Mouse (Mus musculus) intestine, embryonic 16.5 days (tissue): ENCODE data around the gene Gm17622. TPM values are rescaled to one million over a fixed set of nuclear protein-coding genes. Genes with fewer than 3 reads are reported as not detected.
A peak's percentile ranks its signal among the peaks of the same experiment; 100 is the strongest.

Experiments used
- ATAC-seq: fragments of 200-750 bp; cut with Nextera tagmentation; 2 replicates; pipeline ENCODE4 v1.8.0; 2017; ENCODE audit warnings: moderate TSS enrichment, moderate library complexity
- H3K27ac ChIP-seq: fragments of 300-500 bp; sonication (generic); 2 replicates; pipeline ENCODE4 v1.5.1; 2014; ENCODE audit warnings: mild to moderate bottlenecking, low read length
- H3K27me3 ChIP-seq: fragments of 300-500 bp; sonication (generic); replicated peaks from 2 replicates; pipeline ENCODE4 v1.6.1; 2014; ENCODE audit warnings: low read length, control low read depth, mixed read lengths; ENCODE audit not compliant: control insufficient read depth, insufficient read depth
- H3K36me3 ChIP-seq: fragments of 300-500 bp; sonication (generic); 2 replicates; pipeline ENCODE4 v1.6.1; 2014; ENCODE audit warnings: low read length, control low read depth; ENCODE audit not compliant: control insufficient read depth, insufficient read depth
- H3K4me1 ChIP-seq: fragments of 300-500 bp; sonication (generic); 2 replicates; pipeline ENCODE4 v1.6.1; 2014; ENCODE audit warnings: low read length, control low read depth, mixed read lengths; ENCODE audit not compliant: control insufficient read depth, insufficient read depth
- H3K4me2 ChIP-seq: fragments of 300-500 bp; sonication (generic); 2 replicates; pipeline ENCODE4 v1.6.1; 2014; ENCODE audit warnings: low read depth, low read length, control low read depth
- H3K4me3 ChIP-seq: fragments of 300-500 bp; sonication (generic); 2 replicates; pipeline ENCODE4 v1.5.1; 2014; ENCODE audit warnings: mild to moderate bottlenecking, low read length
- H3K9ac ChIP-seq: fragments of 300-500 bp; sonication (generic); 2 replicates; pipeline ENCODE4 v1.6.1; 2014; ENCODE audit warnings: low read depth, low read length
- H3K9me3 ChIP-seq: fragments of 300-500 bp; sonication (generic); 2 replicates; pipeline ENCODE4 v1.6.1; 2016; ENCODE audit warnings: low read length, control low read depth; ENCODE audit not compliant: control insufficient read depth
- WGBS: fragments of 180-500 bp; shearing (Covaris S2); extraction: QIAGEN DNeasy Blood & Tissue Kit; methylation state at CpG from one replicate; pipeline ENCODE4 v1.1.7; 2014; 5-methylcytosine and 5-hydroxymethylcytosine counted together
- polyA plus RNA-seq: library from polyadenylated mRNA; unstranded; fragments of >200 nt; fragmentation: Nextera tagmentation; extraction: Ambion mirVana; gene quantifications from 2 replicates; pipeline ENCODE4 v1.2.1, GENCODE M21; 2015

The Gm17622 gene
- not detected in 2 replicates for polyA plus RNA-seq

DNA sequence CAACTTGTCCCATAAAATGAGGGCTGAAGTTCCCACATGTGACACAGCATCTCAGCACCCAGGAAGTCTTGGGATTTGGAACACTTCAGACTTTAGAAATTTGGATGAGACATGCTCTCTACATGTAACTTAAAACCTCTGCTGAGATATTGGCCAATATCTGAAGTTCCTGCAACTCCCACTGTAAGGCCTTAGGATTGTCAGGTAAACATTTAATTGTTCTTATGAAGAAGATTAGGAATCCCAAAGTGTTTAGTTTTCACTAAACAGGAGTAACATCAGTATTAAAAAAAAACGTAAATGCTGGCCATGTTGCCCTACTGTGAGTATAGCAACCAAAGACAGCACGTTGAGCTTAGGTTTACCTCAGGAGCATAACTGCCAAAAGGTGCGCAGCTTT lies at the start of gene Gm17622:
TSS of gene Gm17622 (plus strand) at position 301 of the 400 bp plus-strand sequence.
- H3K36me3 ChIP-seq = peaks cover 12% of the 10 kb centered on the region
- H3K27me3 ChIP-seq = no peaks in the 10 kb centered on the region
- no peak within 1 kb of the TSS for H3K4me3 ChIP-seq
- H3K9me3 ChIP-seq = 0 out of 2 replicates have a peak, but pooled peaks cover 2% of the 10 kb centered on the region
- WGBS = 95% methylated on average over 3 of the region's 3 CpGs
- no peak within 1 kb of the TSS for H3K4me2 ChIP-seq
- H3K9ac ChIP-seq = no peak within 1 kb of the TSS
- ATAC-seq = no peak
- H3K4me1 ChIP-seq = no peaks in the 10 kb centered on the region
- no peak within 1 kb of the TSS for H3K27ac ChIP-seq

DNA sequence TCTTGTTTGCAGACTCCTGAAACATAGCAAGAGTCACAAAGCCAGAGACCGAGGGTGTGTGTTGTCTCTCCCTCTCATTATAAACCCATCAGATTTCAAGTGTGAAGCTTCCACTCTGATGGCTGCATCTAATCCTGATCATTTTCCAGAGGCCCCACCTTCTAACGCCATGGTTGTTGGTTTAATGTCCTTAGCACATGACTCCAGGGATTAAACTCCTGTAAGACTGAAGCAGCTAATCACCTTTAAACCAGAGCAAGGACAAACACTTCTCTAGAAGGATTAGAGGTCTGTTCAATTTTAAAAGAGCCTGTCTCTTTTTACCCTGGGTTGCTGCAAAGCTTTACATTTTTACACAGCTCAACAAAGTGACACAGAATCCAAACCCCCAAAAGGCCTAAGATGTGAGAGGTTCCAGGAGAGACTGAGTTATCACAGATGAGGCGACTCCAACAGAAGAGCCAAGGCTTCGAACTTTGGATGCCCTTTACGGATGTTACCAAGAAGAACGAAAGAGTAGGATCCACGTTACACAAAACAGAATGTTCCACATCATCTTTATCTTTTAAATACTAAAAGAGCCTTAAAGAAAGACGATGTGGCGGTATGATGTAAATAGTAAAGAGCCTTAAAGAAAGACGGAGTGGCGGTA lies 40.2 kb upstream of the Gm17622 start:
- WGBS = 67% methylated on average over 11 of the region's 11 CpGs
- no peak overlapping the region for H3K9ac ChIP-seq
- H3K9me3 ChIP-seq = no peaks in the 10 kb centered on the region
- H3K27ac ChIP-seq = peak overlapping the region; percentile 60; the same call in 1 of the 2 replicates
- ATAC-seq = peak; percentile 41; the same call in 1 of the 2 replicates
- H3K4me3 ChIP-seq = no peak overlapping the region
- H3K36me3 ChIP-seq = no peaks in the 10 kb centered on the region
- no peak overlapping the region for H3K4me2 ChIP-seq
- H3K4me1 ChIP-seq = 0 out of 2 replicates have a peak, but pooled peaks cover 2% of the 10 kb centered on the region
- H3K27me3 ChIP-seq = no peaks in the 10 kb centered on the region

DNA sequence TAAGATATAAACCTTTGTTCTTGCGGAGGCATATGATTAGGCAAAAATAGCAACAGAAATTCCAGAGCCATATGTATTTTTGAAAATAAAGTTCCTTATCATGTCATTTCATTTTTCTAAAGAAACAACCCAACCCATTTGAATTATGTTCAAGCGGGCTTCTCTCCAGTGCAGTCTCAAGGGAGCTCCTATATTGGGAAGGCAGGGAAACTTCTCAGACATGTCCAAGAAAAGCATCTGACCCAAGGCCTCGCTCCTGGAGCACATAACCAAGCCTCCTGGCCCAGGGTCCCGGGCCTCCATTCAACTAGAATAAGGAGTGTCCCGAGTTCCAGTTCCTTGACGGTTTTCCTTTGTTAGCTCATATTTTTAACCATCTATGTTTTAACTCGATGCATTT lies 39.7 kb upstream of the Gm17622 start:
- Histone ChIP-seq H3K36me3 (no peaks in the 10 kb centered on the region), H3K4me3 (no peak overlapping the region), H3K9ac (no peak overlapping the region), H3K4me1 (0 out of 2 replicates have a peak, but pooled peaks cover 2% of the 10 kb centered on the region), H3K4me2 (no peak overlapping the region), H3K27ac (no peak overlapping the region), H3K27me3 (no peaks in the 10 kb centered on the region), H3K9me3 (no peaks in the 10 kb centered on the region)
- ATAC-seq = peak; percentile 49; the same call in 1 of the 2 replicates
- 82% methylated on average over 7 of the region's 7 CpGs for WGBS

DNA sequence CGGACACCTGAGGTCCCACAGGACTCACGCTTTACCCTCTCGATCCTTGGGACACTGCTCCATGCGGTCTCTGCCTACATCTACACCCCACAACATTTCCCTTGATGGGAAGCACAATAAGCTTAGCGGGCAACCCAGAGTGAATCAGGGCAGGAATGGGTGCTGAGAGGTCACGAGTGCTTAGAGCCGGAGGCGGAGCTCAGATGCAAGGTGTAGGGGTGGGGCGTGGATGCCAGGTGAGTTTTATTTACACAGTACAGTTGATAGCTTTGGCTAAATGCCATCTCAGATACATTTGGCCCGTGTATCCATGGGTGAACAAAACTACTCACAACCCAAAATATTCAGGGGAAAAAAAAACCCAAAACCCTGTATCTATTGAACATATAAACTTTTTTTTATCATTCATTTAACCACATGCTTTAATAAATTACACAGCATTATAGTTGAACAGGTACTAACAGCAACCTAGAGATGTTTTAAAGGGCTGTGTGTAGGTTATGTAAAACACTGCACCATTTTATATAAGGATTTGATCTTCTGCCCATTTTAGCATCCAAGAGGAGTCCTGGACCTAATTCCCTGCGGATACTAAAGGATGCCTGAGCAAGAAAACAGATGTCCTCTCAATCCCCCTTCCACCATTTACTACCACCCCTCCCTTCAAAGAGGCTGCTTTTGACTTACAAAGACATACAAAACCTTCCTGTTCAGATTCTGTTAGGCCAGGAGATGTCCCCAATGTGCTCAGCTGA lies 39.0 kb upstream of the Gm17622 start:
- Histone ChIP-seq H3K27me3 (no peaks in the 10 kb centered on the region), H3K9ac (no peak overlapping the region), H3K9me3 (no peaks in the 10 kb centered on the region), H3K36me3 (no peaks in the 10 kb centered on the region), H3K4me3 (no peak overlapping the region), H3K27ac (peak overlapping the region; percentile 65), H3K4me1 (0 out of 2 replicates have a peak, but pooled peaks cover 2% of the 10 kb centered on the region), H3K4me2 (no peak overlapping the region)
- peak; percentile 66 for ATAC-seq
- WGBS = 77% methylated on average over 11 of the region's 11 CpGs

DNA sequence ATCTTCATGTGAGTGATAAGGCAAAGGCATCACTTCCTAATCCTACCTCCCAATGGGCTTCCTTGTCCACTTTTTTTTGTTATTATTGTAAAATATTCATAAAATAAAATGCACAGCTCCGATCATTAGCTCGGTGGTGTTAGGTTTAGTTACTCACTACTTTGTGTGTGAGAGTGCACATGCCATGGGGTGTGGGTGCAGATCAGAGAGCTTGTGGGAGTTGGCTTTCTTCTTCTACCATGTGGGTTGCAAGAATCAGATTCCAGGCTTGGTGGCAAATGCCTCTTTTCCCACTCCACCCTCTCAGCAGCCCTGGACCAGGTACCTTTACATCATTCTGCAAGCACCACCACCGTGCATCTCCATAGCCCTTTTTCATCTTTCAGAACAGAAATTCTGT lies 37.9 kb upstream of the Gm17622 start:
- no peak overlapping the region for H3K4me2 ChIP-seq
- WGBS = 95% methylated on average over 3 of the region's 3 CpGs
- no peaks in the 10 kb centered on the region for H3K36me3 ChIP-seq
- 0 out of 2 replicates have a peak, but pooled peaks cover 2% of the 10 kb centered on the region for H3K4me1 ChIP-seq
- no peak for ATAC-seq
- H3K27ac ChIP-seq = no peak overlapping the region
- H3K9me3 ChIP-seq = no peaks in the 10 kb centered on the region
- H3K4me3 ChIP-seq = no peak overlapping the region
- no peak overlapping the region for H3K9ac ChIP-seq
- H3K27me3 ChIP-seq = no peaks in the 10 kb centered on the region

DNA sequence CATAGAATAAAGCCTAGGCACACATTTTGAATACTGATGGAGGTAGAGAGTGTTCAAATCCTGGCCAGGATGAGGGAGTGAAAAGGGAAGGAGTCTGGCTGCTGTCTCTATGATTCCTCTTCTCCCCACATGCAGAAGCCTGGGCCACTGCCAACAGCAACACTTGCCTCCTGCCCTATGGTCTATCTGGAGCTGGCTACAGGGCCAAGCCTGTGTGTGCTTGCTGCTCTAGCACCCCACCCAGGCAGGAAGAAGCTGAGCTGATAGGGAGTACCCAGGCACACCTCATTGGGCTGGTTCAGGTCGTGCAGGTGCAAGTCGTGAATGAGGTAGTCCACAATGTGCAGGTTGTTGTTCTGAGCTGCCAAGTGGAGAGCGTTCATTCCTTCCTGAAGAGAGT lies 36.2 kb upstream of the Gm17622 start:
- no peak overlapping the region for H3K4me2 ChIP-seq
- ATAC-seq = peak; percentile 66
- no peak overlapping the region for H3K27ac ChIP-seq

DNA sequence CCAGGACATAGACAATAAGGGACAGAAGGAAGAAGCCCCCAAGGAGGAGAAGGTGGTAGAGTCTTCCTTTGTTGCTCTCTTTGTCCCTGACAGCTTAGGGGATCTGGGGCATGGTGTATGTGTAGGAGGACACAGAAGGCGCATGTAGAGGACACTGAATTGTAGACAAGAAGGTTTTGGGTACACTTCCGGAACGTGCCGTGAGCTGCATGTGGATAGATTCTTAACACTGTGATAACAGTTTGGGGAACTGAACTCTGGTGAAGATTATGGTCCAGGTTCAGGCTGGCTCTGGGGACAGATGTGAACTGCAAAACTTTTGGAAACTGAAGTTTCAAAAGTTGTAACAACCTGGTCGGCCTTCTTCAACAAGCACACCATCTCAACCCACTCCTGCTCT lies 33.0 kb upstream of the Gm17622 start:
- ATAC-seq = peak; percentile 8; the same call in 1 of the 2 replicates
- Histone ChIP-seq H3K36me3 (no peaks in the 10 kb centered on the region), H3K4me3 (no peak overlapping the region), H3K9ac (no peak overlapping the region), H3K27ac (no peak overlapping the region; the same call in 1 of the 2 replicates), H3K4me2 (no peak overlapping the region; the same call in 1 of the 2 replicates), H3K4me1 (peaks cover 3% of the 10 kb centered on the region), H3K27me3 (no peaks in the 10 kb centered on the region), H3K9me3 (no peaks in the 10 kb centered on the region)
- WGBS = 75% methylated on average over 5 of the region's 5 CpGs

More for the DNA sequence above, 36.2 kb upstream of the Gm17622 start:
- no peaks in the 10 kb centered on the region for H3K36me3 ChIP-seq
- WGBS = 70% methylated on average over 3 of the region's 3 CpGs
- no peak overlapping the region for H3K9ac ChIP-seq
- H3K4me1 ChIP-seq = peaks cover 6% of the 10 kb centered on the region
- H3K27me3 ChIP-seq = no peaks in the 10 kb centered on the region
- H3K4me3 ChIP-seq = no peak overlapping the region
- H3K9me3 ChIP-seq = no peaks in the 10 kb centered on the region

DNA sequence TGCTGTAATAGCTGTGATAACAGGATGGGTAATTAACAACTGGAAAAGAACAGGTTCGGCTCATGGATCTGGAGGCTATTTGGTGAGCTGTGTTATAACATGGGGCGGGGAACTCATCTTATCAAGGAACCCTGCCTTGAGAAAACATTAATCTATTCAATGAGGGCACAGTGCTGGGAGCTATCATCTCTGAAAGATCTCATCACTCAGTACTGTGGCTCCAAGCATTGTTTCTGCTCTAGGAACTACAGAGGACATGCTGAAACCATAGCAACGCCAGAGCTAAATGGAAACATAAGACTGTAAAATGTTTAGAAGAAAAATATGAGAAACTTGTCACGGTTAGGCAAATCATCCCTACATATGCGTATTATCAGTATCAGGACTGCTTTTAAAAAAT lies 32.5 kb upstream of the Gm17622 start:
- Histone ChIP-seq H3K27ac (no peak overlapping the region), H3K27me3 (no peaks in the 10 kb centered on the region), H3K36me3 (no peaks in the 10 kb centered on the region), H3K4me3 (no peak overlapping the region), H3K4me1 (peaks cover 3% of the 10 kb centered on the region), H3K4me2 (no peak overlapping the region; the same call in 1 of the 2 replicates), H3K9ac (no peak overlapping the region), H3K9me3 (no peaks in the 10 kb centered on the region)
- WGBS = 54% methylated on average over 5 of the region's 5 CpGs
- peak; percentile 85 for ATAC-seq

DNA sequence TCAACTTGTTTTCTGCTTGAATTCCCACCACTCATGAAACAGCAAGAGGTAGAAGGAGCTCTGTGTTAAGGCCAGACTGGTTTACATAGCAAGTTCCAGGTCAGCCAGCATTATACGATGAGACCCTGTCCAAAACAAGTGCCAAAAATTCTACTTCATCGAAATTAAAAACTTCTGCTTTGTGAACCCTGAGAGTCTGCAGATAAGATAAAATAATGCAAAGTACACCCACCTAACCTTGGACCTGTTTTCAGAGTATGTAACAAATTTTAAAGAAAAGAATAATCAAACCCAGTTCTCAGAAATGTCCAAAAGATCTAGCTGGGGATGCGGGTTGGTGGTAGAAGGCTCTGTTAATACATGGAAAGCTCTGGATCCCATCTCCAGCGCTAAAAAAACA lies 31.9 kb upstream of the Gm17622 start:
- H3K4me2 ChIP-seq = no peak overlapping the region
- no peak overlapping the region for H3K4me3 ChIP-seq
- WGBS = 76% methylated on average over 4 of the region's 4 CpGs
- no peak overlapping the region for H3K27ac ChIP-seq
- H3K4me1 ChIP-seq = peaks cover 3% of the 10 kb centered on the region
- no peak for ATAC-seq
- no peaks in the 10 kb centered on the region for H3K27me3 ChIP-seq
- no peaks in the 10 kb centered on the region for H3K9me3 ChIP-seq
- no peak overlapping the region for H3K9ac ChIP-seq
- no peaks in the 10 kb centered on the region for H3K36me3 ChIP-seq
